Mouse (Mus musculus): ENCODE measurements around the gene Rexo5.

Gene Rexo5

GRCm38 (mm10) chr7:119835996-119836777, 42.4 kb downstream of the Rexo5 start:
- in situ Hi-C loops (cut with MboI, MseI): loop anchor here in 1 of 2 experiments (5.0 kb wide), 1 partner anchor 39 kb away; no protein-coding TSS in a partner anchor

- in situ Hi-C loops (cut with MboI, MseI): no loop called here
These were observed 48.1 kb downstream of the Rexo5 start for GRCm38 (mm10) chr7:119841820-119842449.

GRCm38 (mm10) chr7:119845541-119845940, 51.7 kb downstream of the Rexo5 start:
- in situ Hi-C loops (cut with MboI, MseI): loop anchor here in 1 of 2 experiments (5.0 kb wide), 1 partner anchor 192 kb away; no protein-coding TSS in a partner anchor

- in situ Hi-C loops (cut with MboI, MseI): loop anchor here in 1 of 2 experiments (5.0 kb wide), 1 partner anchor 190 kb away; no protein-coding TSS in a partner anchor
These were observed 53.6 kb downstream of the Rexo5 start for GRCm38 (mm10) chr7:119847396-119847795.

GRCm38 (mm10) chr7:119849096-119849495, 55.3 kb downstream of the Rexo5 start:
- in situ Hi-C loops (cut with MboI, MseI): loop anchor here in 1 of 2 experiments (5.0 kb wide), 1 partner anchor 188 kb away; no protein-coding TSS in a partner anchor

- in situ Hi-C loops (cut with MboI, MseI): loop anchor here in 1 of 2 experiments (10.0 kb wide), 4 partner anchors 184 to 1316 kb away; partner anchors contain the start of genes Abca14, Coq7, Crym and Tmem159
These were observed 56.9 kb downstream of the Rexo5 start for GRCm38 (mm10) chr7:119850737-119851136.

- in situ Hi-C loops (cut with MboI, MseI): loop anchor here in 1 of 2 experiments (10.0 kb wide), 4 partner anchors 182 to 1318 kb away; partner anchors contain the start of genes Abca14, Coq7, Crym and Tmem159
These were observed 58.7 kb downstream of the Rexo5 start for GRCm38 (mm10) chr7:119852494-119852893.

- in situ Hi-C loops (cut with MboI, MseI): loop anchor here in 1 of 2 experiments (10.0 kb wide), 4 partner anchors 182 to 1318 kb away; partner anchors contain the start of genes Abca14, Coq7, Crym and Tmem159
These were observed 59.4 kb downstream of the Rexo5 start for GRCm38 (mm10) chr7:119853186-119853585.

- in situ Hi-C loops (cut with MboI, MseI): loop anchor here in 1 of 2 experiments (10.0 kb wide), 4 partner anchors 180 to 1320 kb away; partner anchors contain the start of genes Abca14, Coq7, Crym and Tmem159
These were observed 60.6 kb downstream of the Rexo5 start for GRCm38 (mm10) chr7:119854362-119854761.

GRCm38 (mm10) chr7:119855031-119855430, 61.2 kb downstream of the Rexo5 start:
- in situ Hi-C loops (cut with MboI, MseI): loop anchor here in 1 of 2 experiments (10.0 kb wide), 4 partner anchors 180 to 1320 kb away; partner anchors contain the start of genes Abca14, Coq7, Crym and Tmem159

GRCm38 (mm10) chr7:119859476-119859875, 65.7 kb downstream of the Rexo5 start:
- in situ Hi-C loops (cut with MboI, MseI): loop anchor here in 1 of 2 experiments (10.0 kb wide), 4 partner anchors 175 to 1325 kb away; partner anchors contain the start of genes Abca14, Coq7, Crym and Tmem159

GRCm38 (mm10) chr7:119860116-119860515, 66.3 kb downstream of the Rexo5 start:
- in situ Hi-C loops (cut with MboI, MseI): loop anchor here in 1 of 2 experiments (5.0 kb wide), 1 partner anchor 42 kb away; no protein-coding TSS in a partner anchor

GRCm38 (mm10) chr7:119860554-119860953, 66.7 kb downstream of the Rexo5 start:
- in situ Hi-C loops (cut with MboI, MseI): loop anchor here in 1 of 2 experiments (5.0 kb wide), 1 partner anchor 42 kb away; no protein-coding TSS in a partner anchor

GRCm38 (mm10) chr7:119860971-119861334, 67.1 kb downstream of the Rexo5 start:
- in situ Hi-C loops (cut with MboI, MseI): loop anchor here in 1 of 2 experiments (5.0 kb wide), 1 partner anchor 41 kb away; no protein-coding TSS in a partner anchor

GRCm38 (mm10) chr7:119861335-119862091, 67.7 kb downstream of the Rexo5 start:
- in situ Hi-C loops (cut with MboI, MseI): loop anchor here in 1 of 2 experiments (5.0 kb wide), 1 partner anchor 41 kb away; no protein-coding TSS in a partner anchor

GRCm38 (mm10) chr7:119862167-119862566, 68.4 kb downstream of the Rexo5 start:
- in situ Hi-C loops (cut with MboI, MseI): loop anchor here in 1 of 2 experiments (5.0 kb wide), 1 partner anchor 40 kb away; no protein-coding TSS in a partner anchor

GRCm38 (mm10) chr7:119864500-119864899, 70.7 kb downstream of the Rexo5 start:
- in situ Hi-C loops (cut with MboI, MseI): loop anchor here in 1 of 2 experiments (5.0 kb wide), 1 partner anchor 38 kb away; no protein-coding TSS in a partner anchor

- in situ Hi-C loops (cut with MboI, MseI): no loop called here
These were observed 72.3 kb downstream of the Rexo5 start for GRCm38 (mm10) chr7:119866136-119866535.

- in situ Hi-C loops (cut with MboI, MseI): no loop called here
These were observed 78.4 kb downstream of the Rexo5 start for GRCm38 (mm10) chr7:119872204-119872603.

GRCm38 (mm10) chr7:119873050-119873449, 79.2 kb downstream of the Rexo5 start:
- in situ Hi-C loops (cut with MboI, MseI): no loop called here
